Mouse (Mus musculus) ovary, adult 18-20 months (tissue): ENCODE measurements around the gene Oas3.

Experiments
- DNase-seq: peaks from one replicate; pipeline ENCODE4 v3.0.0; 2022; ENCODE audit warnings: low spot score, mixed read lengths

Oas3 gene

DNA sequence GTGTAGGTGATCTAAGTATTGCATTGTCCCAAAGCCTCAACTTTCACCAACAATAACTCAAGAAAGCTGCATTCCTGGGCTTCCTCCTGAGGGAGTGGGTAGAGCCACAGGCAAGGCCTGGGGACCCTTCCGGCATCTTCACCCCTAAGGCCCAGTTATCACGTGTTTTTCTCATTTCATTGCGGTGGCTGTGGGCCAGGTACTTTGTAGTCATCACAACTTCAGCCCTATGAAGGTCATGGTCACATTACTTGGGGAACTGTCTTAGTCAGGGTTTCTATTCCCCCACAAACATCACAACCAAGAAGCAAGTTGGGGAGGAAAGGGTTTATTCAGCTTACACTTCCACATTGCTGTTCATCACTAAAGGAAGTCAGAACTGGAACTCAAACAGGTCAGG is 24.7 kb downstream of the Oas3 start:
- no peak for DNase-seq

GRCm38 (mm10) chr5:120751206-120751605 is 26.3 kb downstream of the Oas3 start:
- no peak for DNase-seq

GRCm38 (mm10) chr5:120749688-120750087 is 27.8 kb downstream of the Oas3 start, which contains the start of gene Oas2:
TSS of gene Oas2 (minus strand) at chr5:120749853.
- DNase-seq: no peak

DNA sequence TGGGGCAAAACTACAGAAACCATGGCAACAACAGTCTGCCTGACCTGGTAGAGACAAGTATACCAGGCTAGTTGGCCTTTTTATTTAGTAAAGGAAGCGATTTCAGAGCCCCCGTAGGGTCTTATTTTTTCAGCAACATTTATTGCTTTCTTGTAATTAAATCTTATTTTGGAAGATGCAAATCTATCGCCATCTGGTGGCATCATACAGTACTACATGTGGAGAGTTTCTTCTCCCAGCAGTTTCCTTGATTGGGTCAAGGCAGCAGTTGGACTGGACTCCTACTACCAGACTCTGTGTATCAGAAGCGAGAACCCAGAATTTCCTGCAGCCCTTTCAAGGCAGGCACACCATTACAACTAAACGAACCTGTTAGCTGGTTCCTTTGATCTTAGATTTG is 31.0 kb downstream of the Oas3 start:
- no peak for DNase-seq

DNA sequence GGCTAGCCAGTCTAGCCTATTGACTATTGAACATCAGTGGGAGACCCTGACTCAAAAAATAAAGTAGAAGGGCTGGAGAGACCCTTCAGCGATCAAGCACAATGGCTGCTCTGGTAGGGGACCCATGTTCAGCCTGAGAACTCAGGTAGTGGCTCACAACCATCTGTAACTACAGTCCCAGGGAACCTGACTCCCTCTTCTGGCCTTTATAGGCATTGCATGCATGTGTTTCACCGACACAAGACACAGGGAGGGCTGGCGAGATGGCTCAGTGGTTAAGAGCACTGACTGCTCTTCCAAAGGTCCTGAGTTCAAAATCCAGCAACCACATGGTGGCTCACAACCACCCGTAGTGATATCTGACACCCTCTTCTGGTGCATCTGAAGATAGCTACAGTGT is 35.3 kb downstream of the Oas3 start:
- no peak for DNase-seq

GRCm38 (mm10) chr5:120734380-120734990 is 43.0 kb downstream of the Oas3 start:
- DNase-seq: no peak

DNA sequence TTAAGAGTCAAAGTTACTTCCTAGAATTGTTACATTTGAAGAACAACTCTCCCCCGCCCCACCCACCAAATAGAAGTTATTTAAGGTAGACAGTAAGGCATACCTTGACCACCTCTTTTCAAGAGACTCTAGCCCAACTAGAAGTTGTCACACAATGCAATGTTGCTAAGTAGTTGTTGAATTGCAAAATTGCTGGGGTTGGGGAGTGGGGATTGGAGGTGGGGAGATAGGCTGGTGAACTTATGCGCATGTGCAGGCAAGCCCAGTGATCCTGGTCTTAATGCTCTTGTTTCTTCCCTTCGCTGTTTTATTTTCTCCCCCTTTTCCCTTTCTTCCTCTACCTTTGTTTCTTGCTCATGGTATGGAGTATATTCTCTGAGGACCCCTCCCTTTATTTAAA is 43.8 kb downstream of the Oas3 start:
- DNase-seq: no peak

- DNase-seq: no peak
Measured at GRCm38 (mm10) chr5:120732740-120733139, 44.7 kb downstream of the Oas3 start.

- DNase-seq: no peak
Measured at GRCm38 (mm10) chr5:120729319-120729718, 48.1 kb downstream of the Oas3 start.

DNA sequence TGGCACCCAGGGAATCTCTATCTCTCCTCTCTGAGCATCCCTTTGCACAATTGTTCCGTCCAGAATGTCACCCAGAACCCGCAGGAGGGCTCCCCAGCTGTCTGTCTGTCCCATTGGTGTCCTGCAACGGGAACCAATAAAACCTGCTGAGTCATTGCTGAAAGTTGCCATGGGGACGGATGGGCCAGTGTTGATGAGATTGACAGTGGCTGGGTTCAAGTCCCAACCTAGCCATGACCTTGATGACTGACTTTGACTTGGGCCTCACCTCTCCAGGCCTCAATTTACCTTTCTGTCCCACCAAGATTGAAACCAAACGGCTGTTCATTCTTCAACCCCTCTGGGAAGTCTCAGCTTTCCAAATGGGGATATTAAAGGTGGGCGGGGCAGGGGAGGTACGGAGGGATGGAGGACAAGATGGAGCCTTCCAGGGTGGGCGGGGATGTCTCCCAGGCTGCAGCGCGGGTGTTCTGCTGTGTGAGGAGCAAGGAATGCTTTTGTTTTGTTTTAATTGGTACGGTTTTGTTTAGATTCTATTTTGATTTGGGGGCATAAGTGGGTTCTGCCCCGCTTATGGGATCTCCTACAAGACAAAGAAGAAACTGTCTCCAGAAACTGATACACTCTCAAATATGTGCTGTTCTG is 51.5 kb downstream of the Oas3 start:
- no peak for DNase-seq

DNA sequence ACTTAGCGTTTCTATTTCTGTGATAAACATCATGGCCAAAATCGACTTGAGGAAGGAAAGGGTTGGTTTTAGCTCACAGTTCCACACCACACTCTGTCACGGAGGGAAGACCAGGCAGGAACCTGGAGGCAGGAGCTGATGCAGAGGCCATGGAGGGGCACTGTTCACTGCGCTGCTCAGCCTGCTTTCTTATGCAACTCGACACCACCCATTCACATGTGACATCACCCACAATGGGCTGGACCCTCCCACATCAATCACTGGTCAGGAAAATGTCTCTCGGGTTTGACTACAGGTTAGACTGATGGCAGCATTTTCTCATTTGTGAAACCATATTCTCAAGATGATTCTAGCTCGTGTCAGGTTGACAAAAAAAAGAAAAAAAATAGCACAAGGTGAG is 56.5 kb downstream of the Oas3 start:
- DNase-seq: no peak

DNA sequence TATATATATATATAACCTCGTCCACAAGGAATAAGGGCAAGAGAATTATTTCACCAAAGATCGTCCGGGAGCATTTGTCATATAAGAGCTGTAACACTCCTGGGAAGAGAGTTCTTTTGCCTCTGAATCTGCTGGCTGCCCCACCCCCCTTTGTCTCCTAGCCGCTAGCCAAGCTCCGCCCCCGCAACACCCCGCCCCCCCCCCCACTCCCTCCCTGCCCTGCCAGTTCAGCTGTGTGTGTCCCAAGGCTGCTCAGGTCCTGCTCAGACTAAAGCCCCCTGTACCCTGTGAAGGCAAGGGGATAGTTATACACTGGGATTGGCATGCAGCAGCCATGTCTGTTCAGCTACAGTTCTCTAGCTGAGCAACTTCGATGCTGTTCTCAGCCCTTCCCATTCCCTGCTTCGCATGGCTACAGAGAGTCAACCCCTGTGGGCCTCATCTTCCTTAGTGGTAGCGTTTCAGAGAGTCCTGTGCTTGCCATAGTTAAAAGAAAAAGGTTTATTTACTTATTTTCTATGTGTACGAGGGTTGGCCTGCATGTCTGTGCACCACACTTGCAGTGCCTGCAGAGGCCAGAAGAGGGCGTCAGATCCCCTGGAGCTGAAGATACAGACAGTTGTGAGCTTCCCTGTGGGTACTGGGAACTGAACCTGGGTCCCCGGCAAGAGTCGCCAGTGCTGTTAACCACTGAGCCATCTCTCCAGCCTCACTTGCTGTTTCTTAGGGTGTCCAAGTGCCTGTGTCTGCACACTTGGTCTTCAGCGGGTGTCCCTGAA is 58.7 kb downstream of the Oas3 start:
- DNase-seq: no peak

- no peak for DNase-seq
Measured at GRCm38 (mm10) chr5:120717136-120717535, 60.3 kb downstream of the Oas3 start.

GRCm38 (mm10) chr5:120714314-120714713 is 63.1 kb downstream of the Oas3 start:
- no peak for DNase-seq

GRCm38 (mm10) chr5:120712721-120713120 is 64.7 kb downstream of the Oas3 start:
- no peak for DNase-seq

- no peak for DNase-seq
Measured at GRCm38 (mm10) chr5:120711827-120712226, 65.6 kb downstream of the Oas3 start, which contains the start of gene Dtx1. TSS of gene Dtx1 (minus strand) at chr5:120711927.

- DNase-seq: no peak
Measured at GRCm38 (mm10) chr5:120711416-120711815, 66.0 kb downstream of the Oas3 start.

DNA sequence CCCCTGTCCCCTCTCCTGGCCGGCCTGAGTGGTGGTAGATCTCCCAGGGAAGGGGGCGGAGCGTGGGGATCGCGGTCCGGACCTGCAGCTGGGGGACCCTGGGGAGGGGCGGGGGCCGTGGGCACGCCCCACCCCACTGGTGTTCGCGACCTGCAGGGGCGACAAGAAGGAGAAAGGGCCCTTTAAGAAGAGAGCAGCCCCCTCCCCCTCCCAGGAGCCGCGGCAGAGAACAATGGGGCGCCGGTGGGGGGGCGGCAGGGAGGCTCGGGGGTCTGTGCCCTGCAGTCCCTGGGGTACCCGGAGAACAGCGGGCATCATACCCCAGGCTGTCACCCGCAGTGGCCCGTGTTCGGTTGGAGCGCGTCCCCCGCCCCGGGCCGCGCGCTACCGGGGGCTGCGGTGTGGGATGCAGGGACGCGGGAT is 66.6 kb downstream of the Oas3 start:
- no peak for DNase-seq

DNA sequence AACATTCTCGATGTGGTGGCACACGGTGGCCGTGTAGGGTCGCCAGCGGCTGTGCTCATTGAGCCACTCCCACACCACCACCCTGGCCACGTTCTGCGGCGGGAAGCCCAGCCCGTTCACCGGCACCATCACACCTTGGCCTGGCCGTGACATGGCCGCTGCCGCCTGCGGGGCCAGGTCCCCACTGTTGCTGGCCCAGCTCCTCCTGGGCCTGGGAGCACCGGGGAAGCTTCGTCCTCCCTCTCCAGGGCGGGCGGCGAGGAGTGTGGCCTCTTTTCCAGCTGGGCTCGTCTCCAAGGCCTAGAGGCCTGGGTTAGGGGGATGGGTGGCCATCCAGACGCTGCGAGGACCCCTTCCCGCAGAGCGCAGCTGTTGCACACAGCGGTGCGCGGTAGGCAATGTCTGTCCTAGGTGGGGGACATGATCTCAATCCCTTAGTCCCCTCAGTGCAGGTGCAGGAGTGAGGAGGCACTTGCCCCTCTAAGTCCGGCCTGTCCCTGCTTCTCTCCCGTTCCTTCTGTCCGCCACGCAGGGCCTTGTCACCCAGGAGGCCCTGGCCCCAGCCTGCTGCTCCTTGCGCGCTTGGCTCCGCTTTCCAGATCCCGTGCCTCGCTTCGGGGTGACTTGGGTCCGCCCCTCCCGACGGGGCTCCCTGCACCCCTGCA is 67.2 kb downstream of the Oas3 start:
- DNase-seq: no peak

DNA sequence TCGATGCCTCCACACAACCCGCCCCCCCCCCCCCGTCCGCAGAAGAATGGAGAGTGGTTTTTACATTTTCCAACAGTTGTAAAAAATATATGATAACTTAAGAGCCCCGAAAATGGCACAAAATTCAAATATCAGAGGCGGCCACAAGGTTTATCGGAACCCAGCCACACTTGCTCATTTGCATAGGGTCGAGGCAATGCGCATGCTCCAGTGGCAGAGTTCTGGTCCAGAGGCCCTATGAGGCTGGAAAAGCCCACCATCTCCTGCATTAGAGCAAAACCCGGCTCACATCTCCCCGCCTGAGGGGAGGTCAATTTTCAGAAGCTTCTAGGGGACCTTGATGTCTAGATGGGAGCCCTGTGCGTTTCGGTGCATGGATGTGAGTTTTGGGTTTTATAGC is 70.5 kb downstream of the Oas3 start:
- DNase-seq: no peak

DNA sequence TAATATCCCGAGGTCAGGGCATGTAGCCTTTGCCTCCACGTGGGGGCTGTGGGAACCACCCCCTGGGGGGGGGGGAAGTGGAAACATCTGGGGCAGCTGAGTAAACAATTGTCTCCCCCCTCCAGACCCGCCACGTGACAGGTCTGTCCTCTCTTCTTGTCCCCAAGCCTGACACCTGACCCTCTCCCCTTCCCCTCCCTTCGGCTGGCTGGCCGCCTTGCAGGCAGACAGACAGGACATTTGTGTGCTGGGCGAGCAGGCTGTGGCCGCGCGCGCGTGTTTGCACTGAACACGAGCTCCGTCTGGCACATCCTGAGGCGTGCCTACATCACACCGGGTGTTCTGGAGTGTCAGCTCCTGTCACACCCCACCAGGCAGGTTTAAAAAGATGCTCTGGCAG is 70.9 kb downstream of the Oas3 start:
- DNase-seq: no peak

DNA sequence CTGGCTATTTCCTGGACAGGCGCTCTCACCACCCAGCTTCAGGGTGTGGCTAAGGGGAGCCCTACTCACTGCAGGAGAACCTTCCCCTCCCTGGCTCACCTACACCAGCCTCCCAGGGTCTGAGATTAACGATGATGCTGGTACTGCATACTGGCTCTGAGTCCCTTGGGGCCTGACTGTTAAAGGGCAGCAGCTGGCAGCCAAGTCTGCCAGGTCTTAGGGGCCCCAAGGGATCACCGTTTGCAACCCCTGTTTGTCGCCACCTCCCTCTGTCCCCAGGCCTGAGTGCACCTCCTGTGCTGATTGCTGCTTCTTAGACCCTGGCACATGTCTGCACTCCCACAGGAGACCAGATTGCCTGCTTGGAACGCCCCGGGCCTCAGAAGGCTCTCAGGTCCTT is 73.0 kb downstream of the Oas3 start:
- DNase-seq: no peak

GRCm38 (mm10) chr5:120703660-120704059 is 73.8 kb downstream of the Oas3 start:
- no peak for DNase-seq
